Mouse (Mus musculus): ENCODE data around the gene Carf. TPM values are rescaled to one million over a fixed set of nuclear protein-coding genes. Genes with fewer than 3 reads are reported as not detected.

Gene Carf
- 0.18 and 0.70 TPM in 2 replicates for polyA plus RNA-seq (2012; rRNA removed; ENCODE audit: low replicate concordance)

DNA sequence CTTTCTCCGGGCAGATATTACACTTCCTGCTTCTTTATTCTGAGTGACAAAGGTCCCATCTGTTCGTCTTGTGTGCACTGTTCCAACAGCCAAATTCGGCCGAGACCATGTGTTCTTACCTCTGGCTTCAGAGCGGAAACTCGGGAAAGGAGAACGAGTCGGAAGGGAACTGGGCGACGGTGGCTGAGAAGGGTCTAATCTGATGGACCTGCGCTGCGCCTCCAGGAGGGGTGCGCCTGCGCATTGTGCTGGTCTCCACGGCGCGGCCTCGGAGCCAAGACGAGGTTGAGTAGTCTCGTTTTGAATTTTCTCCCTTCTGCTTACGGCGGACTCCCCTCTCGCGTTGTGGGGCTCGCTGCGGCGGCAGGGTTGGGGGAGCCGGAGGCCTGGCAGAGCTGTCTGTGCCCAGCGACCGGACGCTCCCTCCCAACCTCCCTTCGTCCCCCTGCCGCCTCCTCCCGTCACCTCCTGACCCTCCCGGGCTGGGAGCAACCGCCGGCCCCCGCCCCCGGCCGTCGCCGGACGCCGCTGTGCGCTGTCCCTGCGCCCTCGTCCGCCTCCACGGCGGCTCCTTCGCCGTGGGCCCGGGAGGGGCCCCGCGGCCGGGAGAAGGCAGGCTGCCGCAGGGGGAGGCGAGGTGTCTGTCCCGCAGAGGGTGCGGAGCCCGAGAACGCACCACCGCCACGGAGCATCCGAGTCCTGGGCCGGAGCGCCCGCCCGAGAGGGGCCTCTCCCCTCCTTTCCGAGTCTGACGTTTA lies at the start of gene Carf, which contains the start of gene Wdr12:
Gene Carf, plus strand, starts transcription at position 224 of the 758 bp plus-strand sequence.
Gene Wdr12, minus strand, starts transcription at position 622 of the 758 bp plus-strand sequence.

DNA sequence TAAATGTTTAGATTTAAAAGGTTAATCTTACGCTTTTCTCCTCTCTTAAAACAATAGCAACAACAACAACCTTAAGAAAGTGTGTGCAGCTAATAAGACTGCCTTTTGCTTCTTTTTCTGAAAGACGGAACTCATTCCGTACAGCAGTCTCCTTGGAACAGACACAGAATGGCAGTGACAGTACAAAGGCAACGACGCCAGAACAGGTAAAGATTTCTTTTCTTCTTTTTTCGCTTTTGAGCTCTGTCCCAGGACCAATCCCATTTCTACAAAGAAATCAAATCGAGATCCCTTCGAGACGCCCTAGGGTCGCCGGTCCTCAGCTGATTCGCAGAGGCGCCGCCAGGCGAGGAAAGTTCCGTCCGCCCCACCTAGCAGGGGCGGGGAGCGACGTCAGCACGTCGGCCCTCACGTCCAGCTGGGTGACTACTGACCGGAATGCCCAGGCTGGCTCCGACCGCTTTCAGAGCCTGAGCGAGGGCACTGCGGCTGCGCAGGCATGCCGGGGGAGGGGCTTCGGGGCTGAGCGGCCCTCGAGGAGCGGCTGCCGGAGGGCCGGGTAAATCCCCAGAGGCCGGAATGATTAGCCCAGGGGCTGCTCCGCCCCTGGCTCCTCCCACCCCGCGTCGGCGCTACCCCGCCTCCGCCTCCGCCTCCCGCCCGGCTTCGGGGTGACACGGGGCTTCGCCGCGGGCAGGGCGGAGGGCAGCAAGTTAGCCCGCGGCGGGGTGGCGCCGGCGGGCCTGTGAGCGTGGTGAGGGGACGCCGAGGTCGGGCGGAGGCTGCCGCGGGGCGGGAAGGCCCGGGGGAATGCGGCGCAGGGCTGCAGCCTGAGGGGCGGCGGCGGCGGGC lies 82.1 kb downstream of the Carf start, which contains the start of gene Nbeal1:
Gene Nbeal1, plus strand, starts transcription at position 668 of the 852 bp plus-strand sequence.

Other genes starting within 250 kb of the Carf start
- gene Fam117b, start 185.2 kb upstream of the Carf start, polyA plus RNA-seq (2012; rRNA removed; ENCODE audit: low replicate concordance) = 7.2 and 8.1 TPM in 2 replicates
- 0.12 and 0.19 TPM in 2 replicates for gene Ica1l, start 55.1 kb upstream of the Carf start, polyA plus RNA-seq (2012; rRNA removed; ENCODE audit: low replicate concordance)
- gene Wdr12, start 398 bp downstream of the Carf start, polyA plus RNA-seq (2012; rRNA removed; ENCODE audit: low replicate concordance) = 0.65 and 1.1 TPM in 2 replicates
- gene Nbeal1, start 82.4 kb downstream of the Carf start, polyA plus RNA-seq (2012; rRNA removed; ENCODE audit: low replicate concordance) = 0.32 and 0.39 TPM in 2 replicates
- 0.47 and 0.90 TPM in 2 replicates for gene Cyp20a1, start 245.1 kb downstream of the Carf start, polyA plus RNA-seq (2012; rRNA removed; ENCODE audit: low replicate concordance)

Measured in duodenum, adult 2 months (tissue).